Comparison of ENCODE assay signal across 8 mouse cellular contexts in the genomic region with DNA sequence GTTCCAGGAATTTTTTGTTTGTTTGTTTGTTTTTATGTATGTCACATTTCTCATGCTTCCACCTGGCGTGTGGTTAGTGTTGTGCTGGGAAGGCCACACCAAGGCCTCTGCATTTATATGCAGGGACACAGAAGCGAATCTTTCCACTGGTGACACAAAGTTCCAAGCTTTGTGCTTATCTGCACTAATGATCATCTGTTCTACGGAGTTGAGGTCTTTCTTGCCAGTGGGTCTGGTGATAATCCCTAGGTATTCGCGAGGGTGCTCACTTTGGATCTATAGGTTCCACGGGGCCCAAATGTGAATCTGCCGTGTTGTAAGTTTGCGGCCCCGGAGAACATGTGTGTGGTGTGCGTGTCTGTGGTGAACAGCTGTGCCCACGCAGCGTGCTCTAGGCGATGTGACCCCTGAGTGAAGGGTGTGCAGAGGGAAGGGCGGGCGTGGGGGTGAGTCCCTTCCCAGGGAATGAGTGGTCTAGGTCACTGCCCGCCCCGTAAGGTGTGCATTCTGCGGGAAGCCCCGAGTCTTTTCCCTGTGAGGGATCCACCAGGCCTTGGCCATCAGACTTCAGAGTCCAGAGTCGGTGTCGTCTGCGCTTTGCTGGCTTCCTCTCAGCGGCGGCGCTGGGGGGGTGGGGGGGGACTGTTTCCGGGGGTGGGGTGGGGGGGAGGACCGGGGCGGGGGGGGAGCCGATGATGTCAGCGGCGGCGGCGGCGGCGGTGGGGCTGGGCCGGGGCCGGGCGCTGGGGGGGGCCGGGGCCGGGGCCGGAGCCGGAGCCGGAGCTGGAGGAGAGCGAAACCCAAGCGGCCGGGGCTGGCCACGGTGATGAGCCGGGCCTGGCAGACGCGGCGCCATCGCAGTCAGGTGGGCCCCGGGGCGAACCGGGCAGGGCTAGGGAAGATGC. TPM values are rescaled to one million over a fixed set of nuclear protein-coding genes. Genes with fewer than 3 reads are reported as not detected.
DNase-seq lines count a peak whose midpoint lies in the region; ATAC-seq and TF ChIP-seq lines count a peak whose summit lies in the region.

Zbtb4 (plus strand) TSS at position 692 of the 905 bp plus-strand sequence.

- H3K4me1 ChIP-seq in forebrain, embryonic 16.5 days (replicated peaks; ENCODE audit: control insufficient read depth, insufficient read depth, low read length), result peaks cover 25% of the 10 kb centered on the region
- H3K4me1 ChIP-seq in hindbrain, embryonic 11.5 days (replicated peaks; ENCODE audit: control insufficient read depth, insufficient read depth, low read length), result peaks cover 2% of the 10 kb centered on the region; the same call in 1 of the 2 replicates

- peak within 1 kb of the TSS; percentile 95 for H3K9ac ChIP-seq in forebrain, embryonic 16.5 days (replicated peaks; ENCODE audit: low read depth, low read length)
- H3K9ac ChIP-seq in hindbrain, embryonic 11.5 days (ENCODE audit: low read depth, low read length), result peak within 1 kb of the TSS; percentile 89

- peak within 1 kb of the TSS; percentile 70 for H3K27ac ChIP-seq in forebrain, embryonic 16.5 days (ENCODE audit: low read length)
- peak within 1 kb of the TSS; percentile 68 for H3K27ac ChIP-seq in hindbrain, embryonic 11.5 days (ENCODE audit: low read depth, low read length)

- peak; percentile 59 for ATAC-seq in forebrain, embryonic 16.5 days
- ATAC-seq in hindbrain, embryonic 11.5 days (ENCODE audit: low FRiP score), result peak; percentile 59; the same call in 1 of the 2 replicates

- WGBS in forebrain, embryonic 16.5 days, result 21% methylated on average over 35 of the region's 55 CpGs
- 23% methylated on average over 37 of the region's 55 CpGs for WGBS in hindbrain, embryonic 11.5 days

- H3K27me3 ChIP-seq in forebrain, embryonic 16.5 days (replicated peaks; ENCODE audit: control insufficient read depth, insufficient read depth, low read length), result no peaks in the 10 kb centered on the region
- no peaks in the 10 kb centered on the region for H3K27me3 ChIP-seq in hindbrain, embryonic 11.5 days (ENCODE audit: control insufficient read depth, insufficient read depth, low read length)

- DNase-seq in layer of hippocampus, adult 18-20 months (ENCODE audit: low spot score in 2 of 2), result no peak
- no peak for DNase-seq in layer of hippocampus, adult 9-10 months (ENCODE audit: low spot score)
- peak; percentile 31 for DNase-seq in brain, embryonic 14.5 days (ENCODE audit: low read depth)
- peak; percentile 40 for DNase-seq in hindbrain, embryonic 11.5 days (ENCODE audit: low spot score)
- peak; percentile 47 to 52 for DNase-seq in layer of hippocampus, postnatal 25 days (ENCODE audit: extremely low spot score in 1 of 2, low spot score in 1 of 2)
- DNase-seq in lung, postnatal 14 days, result peak; percentile 53
- DNase-seq in skeletal muscle tissue, adult 2 months (ENCODE audit: low read depth, low spot score), result peak; percentile 55

- H3K4me2 ChIP-seq in forebrain, embryonic 16.5 days (ENCODE audit: low read length), result peak within 1 kb of the TSS; percentile 70
- peak within 1 kb of the TSS; percentile 95 for H3K4me2 ChIP-seq in hindbrain, embryonic 11.5 days (replicated peaks; ENCODE audit: low read depth, low read length)

- H3K9me3 ChIP-seq in forebrain, embryonic 16.5 days (ENCODE audit: control insufficient read depth, low read length), result no peaks in the 10 kb centered on the region
- H3K9me3 ChIP-seq in hindbrain, embryonic 11.5 days (ENCODE audit: control insufficient read depth, low read length), result no peaks in the 10 kb centered on the region

- H3K4me3 ChIP-seq in forebrain, embryonic 16.5 days (replicated peaks; ENCODE audit: low read length), result peak within 1 kb of the TSS; percentile 87
- H3K4me3 ChIP-seq in hindbrain, embryonic 11.5 days (ENCODE audit: low read depth, low read length), result peak within 1 kb of the TSS; percentile 76

- no peaks in the 10 kb centered on the region for H3K36me3 ChIP-seq in forebrain, embryonic 16.5 days (ENCODE audit: control insufficient read depth, insufficient read depth)
- no peaks in the 10 kb centered on the region for H3K36me3 ChIP-seq in hindbrain, embryonic 11.5 days (ENCODE audit: control insufficient read depth, insufficient read depth, low read length)

- no peak for TF ChIP-seq CTCF in brain, embryonic 14.5 days (IDR thresholded peaks at IDR 0.05; ENCODE audit: borderline replicate concordance, extremely low read depth, insufficient read depth, insufficient read length)

- TF ChIP-seq POLR2A in brain, embryonic 14.5 days (IDR thresholded peaks at IDR 0.05; ENCODE audit: borderline replicate concordance, extremely low read depth, insufficient read depth, insufficient read length, poor library complexity, severe bottlenecking), result no peak

RNA-seq across cellular contexts. Expression of gene Zbtb4, which starts in this region (rescaled TPM):
- total RNA-seq in layer of hippocampus, adult 18-20 months (2021), result 100 to 1,000 TPM; 147 to 152 TPM
- polyA plus RNA-seq in brain, embryonic 14.5 days (2012; rRNA removed), result 10.0 and 12.1 TPM in 2 replicates
- polyA plus RNA-seq in forebrain, embryonic 16.5 days (2015; fragmentation: Nextera tagmentation; extraction: Ambion mirVana), result 3.3 and 3.6 TPM in 2 replicates
- polyA plus RNA-seq in hindbrain, embryonic 11.5 days (2014; fragmentation: Nextera tagmentation; extraction: Ambion mirVana), result 1.3 and 1.7 TPM in 2 replicates
- total RNA-seq in layer of hippocampus, postnatal 25 days (2021), result 100 to 1,000 TPM; 110 to 118 TPM

Comparison
In these comparisons a context has a peak if more than half of its experiments do, and no peak if none do; other contexts are left out.
1. DNase-seq: peak in brain, embryonic 14.5 days (single experiment), hindbrain, embryonic 11.5 days (single experiment), layer of hippocampus, postnatal 25 days (2 of 2), lung, postnatal 14 days (single experiment) and skeletal muscle tissue, adult 2 months (single experiment); none in layer of hippocampus, adult 18-20 months (0 of 2) and layer of hippocampus, adult 9-10 months (single experiment).